13 mouse cellular contexts compared by ENCODE assay signal in genomic region chr8:80831876-80832524, GRCm38 (mm10). TPM values are rescaled to one million over a fixed set of nuclear protein-coding genes. Genes with fewer than 3 reads are reported as not detected.
"Had no signal": no experiment of that assay in that cellular context is flagged by ENCODE, and none has a peak within 500 bp of the region (broad histone marks: within the 10 kb centered on the region; RNA-seq: fewer than 3 reads in every experiment).

No protein-coding gene starts in this region.

- H3K4me2 ChIP-seq: limb, embryonic 12.5 days; lung, embryonic 15.5 days; midbrain, embryonic 11.5 days; midbrain, embryonic 15.5 days; neural tube, embryonic 12.5 days had no signal

- H3K9ac ChIP-seq: limb, embryonic 12.5 days; lung, embryonic 15.5 days; midbrain, embryonic 15.5 days; neural tube, embryonic 12.5 days had no signal

- DNase-seq: kidney, adult 18-20 months; kidney, postnatal 4 days; lung, postnatal 14 days; thymus, postnatal 4 days had no signal

- H3K27ac ChIP-seq: macrophage; neural tube, embryonic 12.5 days had no signal

- H3K4me3 ChIP-seq: layer of hippocampus, adult 2 months; limb, embryonic 12.5 days; lung, embryonic 15.5 days; megakaryocyte, embryonic 14.5 days; midbrain, embryonic 15.5 days; neural tube, embryonic 12.5 days had no signal

- H3K9me3 ChIP-seq: limb, embryonic 12.5 days; lung, embryonic 15.5 days; megakaryocyte, embryonic 14.5 days; midbrain, embryonic 15.5 days; neural tube, embryonic 12.5 days had no signal

- H3K4me1 ChIP-seq: megakaryocyte, embryonic 14.5 days had no signal

- H3K27me3 ChIP-seq: limb, embryonic 12.5 days; lung, embryonic 15.5 days; midbrain, embryonic 15.5 days; neural tube, embryonic 12.5 days had no signal

- H3K36me3 ChIP-seq: limb, embryonic 12.5 days; lung, embryonic 15.5 days; midbrain, embryonic 15.5 days; neural tube, embryonic 12.5 days had no signal

RNA-seq across cellular contexts. Expression of gene Gab1, which starts 48.3 kb away (rescaled TPM):
- total RNA-seq: monocyte, adult 5-6 weeks had no signal
